Mouse (Mus musculus): ENCODE measurements at regions not wholly inside any gene's neighbourhood (a gene's known extent, or its start where the extent isn't known, plus 50 kb on each side); places are given as distances from the start of the nearest gene placed in this dataset.

DNA sequence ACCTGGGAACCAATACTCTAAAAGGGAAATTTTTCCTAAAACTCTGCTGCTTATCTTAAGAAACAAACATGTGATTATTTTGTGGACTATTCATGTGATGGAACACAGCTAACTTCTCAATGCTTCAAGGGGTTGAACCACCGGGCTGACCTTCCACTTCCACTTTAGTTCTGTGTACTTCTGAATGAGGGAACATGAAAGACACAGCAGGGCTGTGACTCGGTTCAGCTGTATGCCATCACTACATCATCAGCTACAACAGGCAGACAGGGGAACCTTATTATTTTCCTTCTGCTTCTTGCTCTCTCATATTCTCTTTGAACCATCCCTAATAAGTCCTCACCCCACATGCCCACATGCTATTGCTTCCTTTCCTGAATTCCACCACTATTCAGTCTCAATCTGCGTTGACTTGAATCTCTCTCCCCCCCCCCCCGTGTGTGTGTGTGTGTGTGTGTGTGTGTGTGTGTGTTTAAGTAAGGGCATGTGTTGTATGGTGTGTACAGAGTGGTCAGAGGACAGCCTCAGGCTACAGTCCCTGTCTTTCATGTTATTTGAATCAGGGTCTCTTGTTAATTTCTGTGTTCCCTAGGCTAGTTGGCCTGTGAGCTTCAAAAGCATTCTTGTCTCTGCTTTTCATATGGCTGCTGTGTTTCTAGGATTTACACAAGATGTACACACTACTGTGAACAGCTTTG lies 485.7 kb downstream of the Lmo7 start:
- no peaks in the 10 kb centered on the region for H3K36me3 ChIP-seq (ENCODE audit: control insufficient read depth, insufficient read depth, low read length)
- TF ChIP-seq CTCF (IDR thresholded peaks at IDR 0.05; ENCODE audit: extremely low read depth, insufficient read length, insufficient replicate concordance, low read depth, low read length) (no peak), POLR2A (IDR thresholded peaks at IDR 0.05; ENCODE audit: low read depth, low read length) (no peak)
- no peaks in the 10 kb centered on the region for H3K4me1 ChIP-seq (ENCODE audit: control insufficient read depth, insufficient read depth, insufficient read length, low read length)
- WGBS, result 71% methylated on average over 4 of the region's 4 CpGs
- no peaks in the 10 kb centered on the region for H3K27me3 ChIP-seq (ENCODE audit: control insufficient read depth, insufficient read depth, low read length)
- no peak overlapping the region for H3K4me3 ChIP-seq (ENCODE audit: low read depth, low read length)
- no peak overlapping the region for H3K27ac ChIP-seq (ENCODE audit: insufficient read depth, low read depth, low read length)

DNA sequence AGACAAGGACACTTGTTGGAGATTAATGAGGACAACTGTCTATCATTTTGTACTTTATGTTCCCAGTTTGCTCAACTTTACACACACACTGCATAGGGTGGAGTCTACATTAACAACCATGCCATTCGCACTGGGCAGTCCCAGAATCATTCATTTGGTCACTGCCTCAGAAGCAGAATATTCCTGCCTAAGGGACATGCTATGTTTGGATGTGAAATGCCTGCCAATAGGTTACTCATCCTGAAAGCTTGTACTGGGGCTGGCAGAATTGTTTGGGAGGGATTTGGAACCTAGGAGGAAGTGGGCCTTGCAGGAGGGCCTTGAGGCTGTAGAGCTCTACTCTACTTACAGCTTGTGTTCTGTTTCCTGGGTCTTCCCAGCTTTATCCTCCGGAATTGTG lies 482.3 kb downstream of the Lmo7 start:
- 88% methylated on average over 2 of the region's 2 CpGs for WGBS
- Histone ChIP-seq H3K27me3 (ENCODE audit: control insufficient read depth, insufficient read depth, low read length) (no peaks in the 10 kb centered on the region), H3K36me3 (ENCODE audit: control insufficient read depth, insufficient read depth, low read length) (no peaks in the 10 kb centered on the region), H3K4me3 (ENCODE audit: low read depth, low read length) (no peak overlapping the region), H3K27ac (ENCODE audit: insufficient read depth, low read depth, low read length) (no peak overlapping the region), H3K4me1 (ENCODE audit: control insufficient read depth, insufficient read depth, insufficient read length, low read length) (no peaks in the 10 kb centered on the region)
- TF ChIP-seq CTCF (IDR thresholded peaks at IDR 0.05; ENCODE audit: extremely low read depth, insufficient read length, insufficient replicate concordance, low read depth, low read length), result no peak

DNA sequence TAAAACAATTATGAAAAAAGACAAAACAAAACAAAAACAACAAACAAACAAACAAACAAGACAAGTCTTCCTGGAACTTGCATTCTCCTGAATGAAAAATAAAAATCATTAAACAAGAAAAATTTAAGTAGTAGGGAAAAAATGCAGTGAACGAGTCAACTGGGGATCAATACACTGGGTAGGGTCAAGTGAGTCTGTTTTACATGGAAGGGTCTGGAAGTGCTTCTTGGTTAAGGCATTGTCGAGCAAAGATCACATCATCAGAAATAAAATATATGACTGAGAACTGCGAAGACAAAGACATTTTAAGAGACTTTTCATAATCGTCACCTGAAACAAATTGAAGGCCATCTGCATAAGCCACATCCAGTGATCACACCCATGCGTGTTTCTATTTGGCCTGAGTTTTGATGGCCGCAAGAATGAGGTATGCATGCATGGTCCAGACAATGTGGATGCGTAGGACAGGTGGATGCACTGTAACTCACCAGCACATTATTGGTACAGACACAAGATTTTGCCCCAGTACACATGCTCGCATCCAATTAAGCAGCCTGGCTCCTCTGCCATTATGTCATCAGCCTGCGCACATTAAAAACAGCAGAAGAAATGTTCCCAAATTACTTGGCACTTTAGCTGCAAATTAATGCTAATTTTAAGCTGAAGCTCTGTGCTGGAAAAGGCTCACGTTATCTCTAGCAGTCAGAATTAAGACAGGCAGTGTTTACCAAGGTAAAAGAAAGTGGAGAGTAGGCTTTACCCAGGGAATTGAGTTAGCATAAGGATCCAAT lies 475.3 kb downstream of the Lmo7 start:
- no peak overlapping the region for H3K27ac ChIP-seq (ENCODE audit: insufficient read depth, low read depth, low read length)
- no peak overlapping the region for H3K4me3 ChIP-seq (ENCODE audit: low read depth, low read length)
- H3K27me3 ChIP-seq (ENCODE audit: control insufficient read depth, insufficient read depth, low read length), result no peaks in the 10 kb centered on the region
- H3K36me3 ChIP-seq (ENCODE audit: control insufficient read depth, insufficient read depth, low read length), result no peaks in the 10 kb centered on the region
- H3K4me1 ChIP-seq (ENCODE audit: control insufficient read depth, insufficient read depth, insufficient read length, low read length), result no peaks in the 10 kb centered on the region
- TF ChIP-seq POLR2A (IDR thresholded peaks at IDR 0.05; ENCODE audit: low read depth, low read length), result no peak
- no peak for TF ChIP-seq CTCF (IDR thresholded peaks at IDR 0.05; ENCODE audit: extremely low read depth, insufficient read length, insufficient replicate concordance, low read depth, low read length)
- WGBS, result 84% methylated on average over 10 of the region's 10 CpGs

DNA sequence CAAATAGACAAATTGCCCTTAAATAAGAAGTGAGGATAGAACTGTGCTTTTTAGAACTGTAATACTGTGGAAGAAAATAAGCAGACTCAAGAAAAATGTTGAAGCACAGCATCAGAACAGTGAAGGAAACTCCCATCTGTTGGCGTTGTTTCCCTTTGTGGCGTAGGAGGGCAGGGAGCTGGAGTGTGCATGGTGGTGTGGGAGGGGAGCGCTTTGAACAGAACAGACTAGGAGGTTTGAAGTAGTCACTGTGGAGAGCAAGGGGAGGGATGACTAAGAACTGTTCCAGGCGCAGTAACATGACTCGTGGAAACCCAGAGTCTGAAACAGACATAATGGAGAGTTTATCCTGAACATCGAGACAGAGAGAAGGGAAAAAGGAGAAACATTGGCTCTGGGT lies 469.7 kb downstream of the Lmo7 start:
- 85% methylated on average over 6 of the region's 6 CpGs for WGBS
- Histone ChIP-seq H3K4me1 (ENCODE audit: control insufficient read depth, insufficient read depth, insufficient read length, low read length) (no peaks in the 10 kb centered on the region), H3K27me3 (ENCODE audit: control insufficient read depth, insufficient read depth, low read length) (no peaks in the 10 kb centered on the region), H3K36me3 (ENCODE audit: control insufficient read depth, insufficient read depth, low read length) (no peaks in the 10 kb centered on the region), H3K27ac (ENCODE audit: insufficient read depth, low read depth, low read length) (no peak overlapping the region), H3K4me3 (ENCODE audit: low read depth, low read length) (no peak overlapping the region)
- TF ChIP-seq CTCF (IDR thresholded peaks at IDR 0.05; ENCODE audit: extremely low read depth, insufficient read length, insufficient replicate concordance, low read depth, low read length), result no peak
- TF ChIP-seq POLR2A (IDR thresholded peaks at IDR 0.05; ENCODE audit: low read depth, low read length), result no peak

DNA sequence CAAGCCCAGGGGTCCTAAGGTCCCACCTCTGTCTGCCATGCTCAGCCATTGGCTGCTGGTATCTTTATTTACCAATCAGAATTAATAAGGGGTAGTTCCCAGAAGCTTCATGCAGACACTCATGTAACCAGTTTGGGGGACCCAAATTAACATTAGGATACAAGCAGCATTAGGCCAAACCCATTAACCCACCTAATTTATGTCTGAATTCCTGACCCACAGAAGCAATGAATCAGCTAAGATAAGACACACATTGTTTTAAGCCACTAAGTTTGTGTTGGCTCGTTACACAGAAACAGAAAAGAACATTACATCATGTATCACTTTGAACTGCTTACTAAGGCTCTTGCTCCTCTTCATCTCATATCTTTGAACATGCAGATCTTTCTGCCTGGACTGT lies 461.0 kb downstream of the Lmo7 start:
- H3K36me3 ChIP-seq (ENCODE audit: control insufficient read depth, insufficient read depth, low read length), result no peaks in the 10 kb centered on the region
- no peak overlapping the region for H3K4me3 ChIP-seq (ENCODE audit: low read depth, low read length)
- no peak overlapping the region for H3K27ac ChIP-seq (ENCODE audit: insufficient read depth, low read depth, low read length)
- TF ChIP-seq POLR2A (IDR thresholded peaks at IDR 0.05; ENCODE audit: low read depth, low read length) (no peak), CTCF (IDR thresholded peaks at IDR 0.05; ENCODE audit: extremely low read depth, insufficient read length, insufficient replicate concordance, low read depth, low read length) (no peak)
- H3K27me3 ChIP-seq (ENCODE audit: control insufficient read depth, insufficient read depth, low read length), result no peaks in the 10 kb centered on the region
- WGBS, result 50% methylated on average over 1 of the region's 1 CpGs
- H3K4me1 ChIP-seq (ENCODE audit: control insufficient read depth, insufficient read depth, insufficient read length, low read length), result no peaks in the 10 kb centered on the region

DNA sequence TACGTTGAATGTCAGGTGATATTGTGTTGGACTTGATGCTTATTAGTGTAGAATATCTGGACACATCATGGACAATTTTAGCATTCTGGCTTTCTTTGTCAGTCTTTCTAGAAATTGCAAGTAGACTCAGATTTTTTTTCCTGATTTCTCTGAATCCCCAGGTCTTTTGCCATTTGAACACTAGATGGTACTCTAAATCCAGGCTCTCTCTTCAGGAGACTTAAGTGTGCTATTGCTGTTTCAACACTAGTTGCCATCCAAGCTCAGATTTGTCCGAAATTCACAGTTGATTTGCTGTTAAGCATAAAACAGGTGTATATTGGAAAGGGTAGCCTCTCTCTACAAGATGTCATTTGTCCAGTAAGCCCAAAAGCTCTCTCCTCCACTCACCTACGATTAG lies 451.5 kb downstream of the Lmo7 start:
- H3K4me1 ChIP-seq (ENCODE audit: control insufficient read depth, insufficient read depth, insufficient read length, low read length), result no peaks in the 10 kb centered on the region
- H3K36me3 ChIP-seq (ENCODE audit: control insufficient read depth, insufficient read depth, low read length), result no peaks in the 10 kb centered on the region
- H3K27me3 ChIP-seq (ENCODE audit: control insufficient read depth, insufficient read depth, low read length), result no peaks in the 10 kb centered on the region
- no peak overlapping the region for H3K27ac ChIP-seq (ENCODE audit: insufficient read depth, low read depth, low read length)
- no peak for TF ChIP-seq POLR2A (IDR thresholded peaks at IDR 0.05; ENCODE audit: low read depth, low read length)
- no peak for TF ChIP-seq CTCF (IDR thresholded peaks at IDR 0.05; ENCODE audit: extremely low read depth, insufficient read length, insufficient replicate concordance, low read depth, low read length)
- H3K4me3 ChIP-seq (ENCODE audit: low read depth, low read length), result no peak overlapping the region
- WGBS, result 70% methylated on average over 3 of the region's 3 CpGs

DNA sequence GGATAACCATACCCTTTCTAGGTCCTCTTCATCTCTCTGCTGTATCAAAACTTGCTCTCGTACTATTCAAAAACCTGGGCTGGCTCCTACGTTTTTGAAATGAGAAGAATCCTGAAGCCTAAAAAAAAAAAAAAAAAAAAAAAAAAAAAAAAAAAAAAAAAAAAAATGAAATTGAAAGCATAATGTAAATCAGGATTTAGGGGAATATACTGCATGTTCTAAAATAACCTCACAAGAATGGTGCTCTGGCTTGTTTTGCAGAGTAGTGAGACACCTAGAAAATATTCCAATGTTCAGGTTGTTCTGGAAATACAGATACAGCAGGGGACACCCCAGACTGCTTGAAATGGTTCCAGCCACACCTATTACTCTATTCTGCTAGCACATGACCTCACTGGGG lies 442.0 kb downstream of the Lmo7 start:
- Histone ChIP-seq H3K36me3 (ENCODE audit: control insufficient read depth, insufficient read depth, low read length) (no peaks in the 10 kb centered on the region), H3K4me1 (ENCODE audit: control insufficient read depth, insufficient read depth, insufficient read length, low read length) (no peaks in the 10 kb centered on the region), H3K27ac (ENCODE audit: insufficient read depth, low read depth, low read length) (no peak overlapping the region), H3K27me3 (ENCODE audit: control insufficient read depth, insufficient read depth, low read length) (no peaks in the 10 kb centered on the region), H3K4me3 (ENCODE audit: low read depth, low read length) (no peak overlapping the region)
- TF ChIP-seq CTCF (IDR thresholded peaks at IDR 0.05; ENCODE audit: extremely low read depth, insufficient read length, insufficient replicate concordance, low read depth, low read length) (no peak), POLR2A (IDR thresholded peaks at IDR 0.05; ENCODE audit: low read depth, low read length) (no peak)
- WGBS, result 76% methylated on average over 2 of the region's 2 CpGs

Measured in small intestine, adult 2 months (tissue).